Mouse (Mus musculus): ENCODE data around the gene Slc19a3.

The Slc19a3 gene

GRCm38 (mm10) chr1:83038109-83038672, at the start of gene Slc19a3:
Slc19a3 (minus strand) TSS chr1:83038448.
- peak; percentile 46 to 55 for DNase-seq (ENCODE audit: low spot score in 2 of 2)

GRCm38 (mm10) chr1:83084790-83085189, 46.5 kb upstream of the Slc19a3 start:
- no peak for DNase-seq (ENCODE audit: low spot score in 2 of 2)

GRCm38 (mm10) chr1:83077016-83077415, 38.8 kb upstream of the Slc19a3 start:
- no peak for DNase-seq (ENCODE audit: low spot score in 2 of 2)

GRCm38 (mm10) chr1:83076190-83076917, 38.1 kb upstream of the Slc19a3 start:
- DNase-seq (ENCODE audit: low spot score in 2 of 2) = peak; percentile 59 to 62

- no peak for DNase-seq (ENCODE audit: low spot score in 2 of 2)
These were observed 37.4 kb upstream of the Slc19a3 start for GRCm38 (mm10) chr1:83075526-83076189.

- DNase-seq (ENCODE audit: low spot score in 2 of 2) = peak; percentile 26 to 42
These were observed 29.0 kb upstream of the Slc19a3 start for GRCm38 (mm10) chr1:83067205-83067604.

- no peak for DNase-seq (ENCODE audit: low spot score in 2 of 2)
These were observed 28.3 kb upstream of the Slc19a3 start for GRCm38 (mm10) chr1:83066577-83066976.

- DNase-seq (ENCODE audit: low spot score in 2 of 2) = no peak
These were observed 26.6 kb upstream of the Slc19a3 start for GRCm38 (mm10) chr1:83064851-83065250.

GRCm38 (mm10) chr1:83060643-83061042, 22.4 kb upstream of the Slc19a3 start, which contains the start of gene Krtap28-13:
Krtap28-13 (plus strand) TSS chr1:83060930.
- DNase-seq (ENCODE audit: low spot score in 2 of 2) = no peak

GRCm38 (mm10) chr1:83059278-83059677, 21.0 kb upstream of the Slc19a3 start, which contains the start of gene A030005K14Rik:
A030005K14Rik (minus strand) TSS chr1:83059378.
- DNase-seq (ENCODE audit: low spot score in 2 of 2) = no peak

GRCm38 (mm10) chr1:83058481-83058880, 20.2 kb upstream of the Slc19a3 start:
- DNase-seq (ENCODE audit: low spot score in 2 of 2) = no peak

GRCm38 (mm10) chr1:83044882-83045427, 6.7 kb upstream of the Slc19a3 start, which contains the start of gene Gm47969:
Gm47969 (plus strand) TSS chr1:83044932.
- DNase-seq (ENCODE audit: low spot score in 2 of 2) = no peak

- no peak for DNase-seq (ENCODE audit: low spot score in 2 of 2)
These were observed 4.1 kb upstream of the Slc19a3 start, which contains the start of gene Krtap28-10 for GRCm38 (mm10) chr1:83042380-83042779. Krtap28-10 (minus strand) TSS chr1:83042480.

GRCm38 (mm10) chr1:83039080-83039479, 832 bp upstream of the Slc19a3 start:
- DNase-seq (ENCODE audit: low spot score in 2 of 2) = no peak

- DNase-seq (ENCODE audit: low spot score in 2 of 2) = no peak
These were observed 1.2 kb downstream of the Slc19a3 start for GRCm38 (mm10) chr1:83036892-83037667.

- DNase-seq (ENCODE audit: low spot score in 2 of 2) = no peak
These were observed 3.7 kb downstream of the Slc19a3 start for GRCm38 (mm10) chr1:83034509-83034908.

- no peak for DNase-seq (ENCODE audit: low spot score in 2 of 2)
These were observed 5.7 kb downstream of the Slc19a3 start for GRCm38 (mm10) chr1:83032508-83032907.

- DNase-seq (ENCODE audit: low spot score in 2 of 2) = no peak
These were observed 6.3 kb downstream of the Slc19a3 start for GRCm38 (mm10) chr1:83031950-83032349.

GRCm38 (mm10) chr1:83016556-83016955, 21.7 kb downstream of the Slc19a3 start:
- no peak for DNase-seq (ENCODE audit: low spot score in 2 of 2)

- DNase-seq (ENCODE audit: low spot score in 2 of 2) = no peak
These were observed 22.8 kb downstream of the Slc19a3 start for GRCm38 (mm10) chr1:83015329-83015879.

- DNase-seq (ENCODE audit: low spot score in 2 of 2) = no peak
These were observed 23.8 kb downstream of the Slc19a3 start for GRCm38 (mm10) chr1:83014477-83014876.

All from right cerebral cortex, postnatal 10 days (tissue).